Mouse (Mus musculus): Measurements from ENCODE around the gene Sec24c. TPM values are rescaled to one million over a fixed set of nuclear protein-coding genes. Genes with fewer than 3 reads are reported as not detected.

Gene Sec24c
- polyA plus RNA-seq, 2 experiments: 28.4 to 37.1 TPM

DNA sequence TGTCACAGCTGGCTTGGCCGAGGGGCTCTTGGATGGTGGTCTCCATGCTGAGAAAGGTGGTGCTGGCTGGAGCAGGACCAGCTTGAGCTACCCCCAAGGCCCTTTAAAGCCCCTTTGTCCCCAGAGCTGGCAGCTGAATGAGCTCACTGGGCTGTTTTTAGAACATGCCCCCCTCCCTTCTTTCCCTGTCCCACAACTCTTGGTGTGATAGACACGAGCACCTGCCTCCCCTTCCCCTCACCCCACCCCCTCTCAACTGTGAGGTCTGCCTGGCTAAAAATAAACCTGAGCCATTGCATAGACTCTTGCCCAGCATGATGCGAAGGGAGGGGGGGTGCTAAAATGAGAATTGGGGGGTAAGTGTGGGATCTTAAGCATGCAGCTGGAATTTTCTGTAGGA, 9.7 kb upstream of the Sec24c start:
- Histone ChIP-seq H3K9me3 (ENCODE audit: control insufficient read depth, low read length) (no peaks in the 10 kb centered on the region), H3K27me3 (ENCODE audit: control insufficient read depth, insufficient read depth, low read length) (peaks cover 32% of the 10 kb centered on the region), H3K36me3 (replicated peaks; ENCODE audit: control insufficient read depth, insufficient read depth, low read depth) (no peaks in the 10 kb centered on the region), H3K4me2 (ENCODE audit: low read depth) (no peak overlapping the region), H3K4me3 (ENCODE audit: insufficient read depth in 1 of 2, low read depth in 2 of 2, low read length in 2 of 2) (no peak overlapping the region), H3K9ac (replicated peaks) (no peak overlapping the region), H3K4me1 (replicated peaks; ENCODE audit: control insufficient read depth in 2 of 2, insufficient read depth in 2 of 2, low read length in 1 of 2) (0 out of 4 replicates have a peak, but pooled peaks cover 0 to 2% of the 10 kb centered on the region in 2 experiments), H3K27ac (no peak overlapping the region)
- ATAC-seq (ENCODE audit: insufficient read depth) (no peak), DNase-seq (ENCODE audit: low read depth in 3 of 3, low spot score in 3 of 3) (no peak)
- 42% methylated on average over 3 of the region's 3 CpGs for WGBS (ENCODE audit: insufficient replicate concordance)
- TF ChIP-seq CTCF (IDR thresholded peaks at IDR 0.05; ENCODE audit: low read depth) (no peak), EP300 (IDR thresholded peaks at IDR 0.05; ENCODE audit: low read depth) (no peak)

DNA sequence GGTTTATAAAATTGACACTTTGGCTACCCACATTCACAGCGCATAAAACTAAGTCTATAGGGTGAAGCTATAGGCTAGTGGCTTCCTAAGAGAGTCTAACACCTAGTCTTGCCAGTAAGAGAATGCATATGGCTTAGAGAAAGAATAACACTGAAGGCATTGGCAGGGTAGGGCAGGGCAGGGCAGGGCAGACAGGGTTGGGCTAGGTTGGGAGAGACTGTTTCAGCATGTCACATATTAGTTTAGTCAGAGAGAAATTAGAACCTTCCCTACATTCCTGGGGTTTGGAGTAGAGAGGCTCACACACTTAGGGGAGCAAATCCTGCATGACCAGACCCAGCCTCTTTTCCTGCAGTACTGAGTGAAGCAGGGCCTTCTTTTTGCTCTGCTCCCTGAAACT, 6.6 kb upstream of the Sec24c start:
- no peaks in the 10 kb centered on the region for H3K36me3 ChIP-seq (replicated peaks; ENCODE audit: control insufficient read depth, insufficient read depth, low read depth)
- no peak overlapping the region for H3K4me2 ChIP-seq (ENCODE audit: low read depth)
- TF ChIP-seq CTCF (IDR thresholded peaks at IDR 0.05; ENCODE audit: low read depth) (no peak), EP300 (IDR thresholded peaks at IDR 0.05; ENCODE audit: low read depth) (no peak)
- H3K4me1 ChIP-seq (replicated peaks; ENCODE audit: control insufficient read depth in 2 of 2, insufficient read depth in 2 of 2, low read length in 1 of 2): no peaks in the 10 kb centered on the region
- DNase-seq (ENCODE audit: low read depth in 3 of 3, low spot score in 3 of 3) (no peak), ATAC-seq (ENCODE audit: insufficient read depth) (no peak)
- no peaks in the 10 kb centered on the region for H3K9me3 ChIP-seq (ENCODE audit: control insufficient read depth, low read length)
- H3K27ac ChIP-seq: no peak overlapping the region
- no peak overlapping the region for H3K9ac ChIP-seq (replicated peaks)
- H3K4me3 ChIP-seq (ENCODE audit: insufficient read depth in 1 of 2, low read depth in 2 of 2, low read length in 2 of 2): no peak overlapping the region
- WGBS (ENCODE audit: insufficient replicate concordance): 66% methylated on average over 1 of the region's 1 CpGs
- H3K27me3 ChIP-seq (ENCODE audit: control insufficient read depth, insufficient read depth, low read length): peaks cover 18% of the 10 kb centered on the region

DNA sequence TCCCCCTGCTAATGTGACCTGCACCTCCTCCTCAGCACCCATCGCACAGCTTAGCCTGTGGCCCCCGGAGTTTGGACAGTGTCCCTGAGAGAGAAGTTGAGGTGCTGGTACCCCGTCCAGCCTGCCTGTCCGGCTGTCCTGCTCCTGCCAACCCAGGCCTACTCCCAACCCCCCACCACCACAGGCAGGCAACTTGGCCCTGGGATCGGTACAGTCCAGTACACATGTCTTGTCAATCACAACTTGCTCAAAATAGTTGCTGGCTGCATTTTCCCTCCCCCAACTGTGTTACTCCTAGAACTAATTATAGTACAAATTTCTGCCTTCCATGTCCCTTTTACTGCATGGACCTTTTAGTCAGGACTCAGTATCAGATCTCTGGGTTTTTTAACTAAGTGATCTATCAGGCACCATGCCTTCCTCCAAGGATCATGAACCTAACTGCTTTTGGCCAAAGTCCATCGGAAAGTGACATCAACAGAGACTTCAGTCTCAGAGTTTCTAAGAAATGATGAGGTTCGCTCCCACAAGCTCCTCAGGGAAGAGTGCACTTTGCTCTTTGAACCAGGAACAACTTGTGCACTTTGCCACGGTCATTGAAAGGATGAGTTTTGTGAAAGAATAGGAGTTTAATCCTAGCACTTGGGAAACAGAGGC, 5.8 kb upstream of the Sec24c start, which contains the start of gene Synpo2l:
Gene Synpo2l (minus strand): TSS at position 201 of the 657 bp plus-strand sequence.
- WGBS (ENCODE audit: insufficient replicate concordance): 63% methylated on average over 8 of the region's 8 CpGs
- Histone ChIP-seq H3K9me3 (ENCODE audit: control insufficient read depth, low read length) (no peaks in the 10 kb centered on the region), H3K4me3 (ENCODE audit: insufficient read depth in 1 of 2, low read depth in 2 of 2, low read length in 2 of 2) (no peak within 1 kb of the TSS), H3K4me1 (replicated peaks; ENCODE audit: control insufficient read depth in 2 of 2, insufficient read depth in 2 of 2, low read length in 1 of 2) (peaks cover 0 to 2% of the 10 kb centered on the region in 2 experiments; a peak in 2 of 4 replicates), H3K9ac (replicated peaks) (no peak within 1 kb of the TSS), H3K4me2 (ENCODE audit: low read depth) (no peak within 1 kb of the TSS), H3K27ac (no peak within 1 kb of the TSS), H3K36me3 (replicated peaks; ENCODE audit: control insufficient read depth, insufficient read depth, low read depth) (no peaks in the 10 kb centered on the region), H3K27me3 (ENCODE audit: control insufficient read depth, insufficient read depth, low read length) (peaks cover 10% of the 10 kb centered on the region)
- ATAC-seq (ENCODE audit: insufficient read depth) (no peak), DNase-seq (ENCODE audit: low read depth in 3 of 3, low spot score in 3 of 3) (no peak)
- TF ChIP-seq EP300 (IDR thresholded peaks at IDR 0.05; ENCODE audit: low read depth): no peak
- TF ChIP-seq CTCF (IDR thresholded peaks at IDR 0.05; ENCODE audit: low read depth): no peak

DNA sequence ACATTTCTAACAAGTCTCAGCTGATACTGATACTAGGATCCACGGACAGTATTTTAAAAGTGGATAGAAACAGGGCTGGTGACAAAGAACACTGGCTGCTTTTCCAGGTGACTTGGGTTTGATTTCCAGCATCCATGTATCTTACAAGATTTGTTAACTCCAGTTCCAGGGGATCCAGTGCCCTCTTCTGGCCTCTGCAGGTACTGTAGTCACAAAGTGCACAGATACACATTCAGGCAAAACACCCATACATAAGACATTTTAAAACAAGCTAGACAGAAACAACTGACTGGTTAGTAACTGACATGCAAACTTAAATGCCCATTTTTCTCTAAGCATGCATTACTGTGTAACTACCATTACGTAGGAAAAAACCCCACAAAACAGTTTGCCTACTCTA, 1.1 kb upstream of the Sec24c start:
- Histone ChIP-seq H3K9me3 (ENCODE audit: control insufficient read depth, low read length) (no peaks in the 10 kb centered on the region), H3K36me3 (replicated peaks; ENCODE audit: control insufficient read depth, insufficient read depth, low read depth) (peaks cover 19% of the 10 kb centered on the region), H3K4me3 (ENCODE audit: insufficient read depth in 1 of 2, low read depth in 2 of 2, low read length in 2 of 2) (no peak overlapping the region; a peak in 1 of 4 replicates), H3K9ac (replicated peaks) (no peak overlapping the region), H3K27ac (no peak overlapping the region), H3K4me1 (replicated peaks; ENCODE audit: control insufficient read depth in 2 of 2, insufficient read depth in 2 of 2, low read length in 1 of 2) (peaks cover 8 to 9% of the 10 kb centered on the region in 2 experiments; a peak in 3 of 4 replicates), H3K4me2 (ENCODE audit: low read depth) (peak overlapping the region; percentile 86), H3K27me3 (ENCODE audit: control insufficient read depth, insufficient read depth, low read length) (no peaks in the 10 kb centered on the region)
- ATAC-seq (ENCODE audit: insufficient read depth) (no peak), DNase-seq (ENCODE audit: low read depth in 3 of 3, low spot score in 3 of 3) (peak in 1 of 3 experiments; percentile 43)
- 86% methylated on average over 2 of the region's 2 CpGs for WGBS (ENCODE audit: insufficient replicate concordance)
- TF ChIP-seq CTCF (IDR thresholded peaks at IDR 0.05; ENCODE audit: low read depth) (peak; percentile 55), EP300 (IDR thresholded peaks at IDR 0.05; ENCODE audit: low read depth) (no peak)

DNA sequence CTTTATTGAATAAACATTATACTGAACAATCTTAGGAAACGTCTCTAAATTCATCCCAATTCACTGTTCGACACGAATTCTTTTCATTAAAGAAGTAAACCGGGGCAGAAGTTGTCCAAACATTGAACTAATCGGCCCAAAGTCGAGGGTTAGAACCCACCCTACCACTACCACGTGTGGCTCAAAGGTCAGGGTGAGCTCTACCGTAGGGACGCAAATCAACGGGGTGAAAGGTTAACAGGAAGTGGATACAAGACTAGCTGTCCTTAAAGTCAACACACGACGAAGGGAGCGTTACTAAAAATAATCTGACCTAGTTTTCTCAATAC, 409 bp upstream of the Sec24c start:
- peak overlapping the region; percentile 59 for H3K27ac ChIP-seq
- no peaks in the 10 kb centered on the region for H3K27me3 ChIP-seq (ENCODE audit: control insufficient read depth, insufficient read depth, low read length)
- no peak for TF ChIP-seq CTCF (IDR thresholded peaks at IDR 0.05; ENCODE audit: low read depth)
- no peak for TF ChIP-seq EP300 (IDR thresholded peaks at IDR 0.05; ENCODE audit: low read depth)
- H3K36me3 ChIP-seq (replicated peaks; ENCODE audit: control insufficient read depth, insufficient read depth, low read depth): peaks cover 26% of the 10 kb centered on the region
- H3K4me1 ChIP-seq (replicated peaks; ENCODE audit: control insufficient read depth in 2 of 2, insufficient read depth in 2 of 2, low read length in 1 of 2): peaks cover 8 to 9% of the 10 kb centered on the region in 2 experiments; a peak in 3 of 4 replicates
- H3K4me3 ChIP-seq (ENCODE audit: insufficient read depth in 1 of 2, low read depth in 2 of 2, low read length in 2 of 2): peak overlapping the region; percentile 67 to 75
- peak; percentile 66 for ATAC-seq (ENCODE audit: insufficient read depth)
- H3K9me3 ChIP-seq (ENCODE audit: control insufficient read depth, low read length): no peaks in the 10 kb centered on the region
- H3K4me2 ChIP-seq (ENCODE audit: low read depth): peak overlapping the region; percentile 86
- peak in 1 of 3 experiments; percentile 58 for DNase-seq (ENCODE audit: low read depth in 3 of 3, low spot score in 3 of 3)
- H3K9ac ChIP-seq (replicated peaks): peak overlapping the region; percentile 46
- 7% methylated on average over 13 of the region's 13 CpGs for WGBS (ENCODE audit: insufficient replicate concordance)
